Mouse (Mus musculus) hindbrain, postnatal 0 days (tissue): ENCODE data around the gene Fbxl18. TPM values are rescaled to one million over a fixed set of nuclear protein-coding genes. Genes with fewer than 3 reads are reported as not detected.

Experiments
- ATAC-seq: fragments of 200-750 bp; cut with Nextera tagmentation; 2 replicates; pipeline ENCODE4 v1.8.0; 2017; ENCODE audit warnings: mild to moderate bottlenecking, moderate TSS enrichment, moderate library complexity
- DNase-seq: peaks from one replicate; pipeline ENCODE4 v3.0.0-alpha.2; 2015; ENCODE audit warnings: low spot score
- H3K27ac ChIP-seq: fragments of 300-500 bp; sonication (generic); 2 replicates; pipeline ENCODE4 v1.5.1; 2014; ENCODE audit warnings: mild to moderate bottlenecking
- H3K27me3 ChIP-seq: fragments of 300-500 bp; sonication (generic); 2 replicates; pipeline ENCODE4 v1.6.1; 2014; ENCODE audit warnings: low read length, mixed read lengths; ENCODE audit not compliant: insufficient read depth
- H3K36me3 ChIP-seq: fragments of 300-500 bp; sonication (generic); 2 replicates; pipeline ENCODE4 v1.6.1; 2014; ENCODE audit warnings: low read length, mixed read lengths; ENCODE audit not compliant: insufficient read depth
- H3K4me1 ChIP-seq: fragments of 300-500 bp; sonication (generic); 2 replicates; pipeline ENCODE4 v1.6.1; 2014; ENCODE audit warnings: antibody characterized with exemption, low read length, mixed read lengths; ENCODE audit not compliant: insufficient read depth
- H3K4me2 ChIP-seq: fragments of 300-500 bp; sonication (generic); 2 replicates; pipeline ENCODE4 v1.6.1; 2014; ENCODE audit warnings: low read depth, mild to moderate bottlenecking, low read length, moderate library complexity, mixed read lengths
- H3K4me3 ChIP-seq: fragments of 300-500 bp; sonication (generic); 2 replicates; pipeline ENCODE4 v1.5.1; 2014; ENCODE audit warnings: low read length
- H3K9ac ChIP-seq: fragments of 300-500 bp; sonication (generic); replicated peaks from 2 replicates; pipeline ENCODE4 v1.6.1; 2014; ENCODE audit warnings: mild to moderate bottlenecking, low read length, moderate library complexity, mixed read lengths
- H3K9me3 ChIP-seq: fragments of 300-500 bp; sonication (generic); 2 replicates; pipeline ENCODE4 v1.6.1; 2016; ENCODE audit warnings: low read length, mixed read lengths
- CTCF ChIP-seq: IDR thresholded peaks from 2 replicates; pipeline ENCODE4 v1.5.1; 2016; ENCODE audit warnings: antibody characterized with exemption, control low read depth, low read depth
- WGBS: fragments of 180-500 bp; shearing (Covaris S2); extraction: QIAGEN DNeasy Blood & Tissue Kit; methylation state at CpG from one replicate; pipeline ENCODE4 v1.1.7; 2014; 5-methylcytosine and 5-hydroxymethylcytosine counted together
- polyA plus RNA-seq: library from polyadenylated mRNA; unstranded; fragments of >200 nt; fragmentation: Nextera tagmentation; extraction: Ambion mirVana; gene quantifications from 2 replicates; pipeline ENCODE4 v1.2.1, GENCODE M21; 2015
- total RNA-seq: library from RNA; depleted of rRNA; stranded (reverse); fragments of >200 nt; gene quantifications from 2 replicates; pipeline ENCODE4 v1.2.3, GENCODE M21; 2014

Gene Fbxl18
- total and polyA plus RNA-seq, 2 experiments from 2014 or later: 31.4 to 68.6 TPM

- Histone ChIP-seq H3K9me3 (no peaks in the 10 kb centered on the region), H3K27me3 (no peaks in the 10 kb centered on the region), H3K4me2 (no peak overlapping the region), H3K4me1 (peaks cover 25% of the 10 kb centered on the region), H3K27ac (peak overlapping the region; percentile 100), H3K4me3 (no peak overlapping the region), H3K36me3 (peaks cover 14% of the 10 kb centered on the region), H3K9ac (no peak overlapping the region)
- TF ChIP-seq CTCF: no peak
- WGBS: 26% methylated on average over 5 of the region's 5 CpGs
- ATAC-seq (no peak), DNase-seq (peak; percentile 9)
These were observed 13.8 kb upstream of the Fbxl18 start for GRCm38 (mm10) chr5:142908941-142909575.

GRCm38 (mm10) chr5:142907803-142908559 lies 12.8 kb upstream of the Fbxl18 start:
- 49% methylated on average over 5 of the region's 5 CpGs for WGBS
- H3K9me3 ChIP-seq: no peaks in the 10 kb centered on the region
- peaks cover 25% of the 10 kb centered on the region for H3K4me1 ChIP-seq
- H3K27ac ChIP-seq: peak overlapping the region; percentile 100
- no peak for TF ChIP-seq CTCF
- H3K9ac ChIP-seq: 0 out of 2 replicates have a peak overlapping the region, but pooled peaks have one; percentile 100
- H3K27me3 ChIP-seq: no peaks in the 10 kb centered on the region
- peak overlapping the region; percentile 84 for H3K4me2 ChIP-seq
- peak; percentile 34 for DNase-seq
- ATAC-seq: no peak
- no peak overlapping the region for H3K4me3 ChIP-seq
- peaks cover 21% of the 10 kb centered on the region for H3K36me3 ChIP-seq

- ATAC-seq (peak; percentile 25; the same call in 1 of the 2 replicates), DNase-seq (peak; percentile 85)
- Histone ChIP-seq H3K27ac (peak overlapping the region; percentile 100), H3K27me3 (no peaks in the 10 kb centered on the region), H3K4me2 (peak overlapping the region; percentile 84), H3K4me3 (peak overlapping the region; percentile 100), H3K36me3 (peaks cover 28% of the 10 kb centered on the region), H3K9me3 (no peaks in the 10 kb centered on the region), H3K9ac (peak overlapping the region; percentile 100), H3K4me1 (peaks cover 25% of the 10 kb centered on the region)
- 8% methylated on average over 14 of the region's 14 CpGs for WGBS
- TF ChIP-seq CTCF: no peak
These were observed 12.0 kb upstream of the Fbxl18 start for GRCm38 (mm10) chr5:142907048-142907802.

- H3K27me3 ChIP-seq: no peaks in the 10 kb centered on the region
- H3K27ac ChIP-seq: peak within 1 kb of the TSS; percentile 100
- H3K4me2 ChIP-seq: peak within 1 kb of the TSS; percentile 84
- WGBS: under 1% methylated on average over 40 of the region's 41 CpGs
- ATAC-seq (peak; percentile 75), DNase-seq (peak; percentile 99)
- peak; percentile 54 for TF ChIP-seq CTCF
- H3K4me1 ChIP-seq: peaks cover 25% of the 10 kb centered on the region
- H3K9me3 ChIP-seq: no peaks in the 10 kb centered on the region
- H3K9ac ChIP-seq: peak within 1 kb of the TSS; percentile 100
- H3K36me3 ChIP-seq: peaks cover 34% of the 10 kb centered on the region
- H3K4me3 ChIP-seq: peak within 1 kb of the TSS; percentile 100
These were observed 11.4 kb upstream of the Fbxl18 start, which contains the start of gene Actb for GRCm38 (mm10) chr5:142906532-142907047. Gene Actb, minus strand, starts transcription at chr5:142906754.

GRCm38 (mm10) chr5:142905725-142906531 lies 10.7 kb upstream of the Fbxl18 start:
- peak; percentile 90 for ATAC-seq
- peak; percentile 71 for TF ChIP-seq CTCF
- DNase-seq: peak; percentile 98
- H3K4me2 ChIP-seq: peak overlapping the region; percentile 84
- H3K27ac ChIP-seq: peak overlapping the region; percentile 100
- H3K9me3 ChIP-seq: no peaks in the 10 kb centered on the region
- H3K4me3 ChIP-seq: peak overlapping the region; percentile 100
- peaks cover 25% of the 10 kb centered on the region for H3K4me1 ChIP-seq
- 1% methylated on average over 81 of the region's 84 CpGs for WGBS
- H3K9ac ChIP-seq: peak overlapping the region; percentile 100
- H3K27me3 ChIP-seq: no peaks in the 10 kb centered on the region
- peaks cover 38% of the 10 kb centered on the region for H3K36me3 ChIP-seq
